Mouse (Mus musculus): ENCODE measurements at regions not wholly inside any gene's neighbourhood (a gene's known extent, or its start where the extent isn't known, plus 50 kb on each side); places are given as distances from the start of the nearest gene placed in this dataset.

GRCm38 (mm10) chr7:111134496-111134895, 51.7 kb upstream of the Eif4g2 start:
- DNase-seq (ENCODE audit: low read depth, low spot score), result no peak
